Mouse (Mus musculus): ENCODE measurements around the gene Abcg5. TPM values are rescaled to one million over a fixed set of nuclear protein-coding genes. Genes with fewer than 3 reads are reported as not detected.

The Abcg5 gene
- polyA plus RNA-seq, 1 experiment = not detected

DNA sequence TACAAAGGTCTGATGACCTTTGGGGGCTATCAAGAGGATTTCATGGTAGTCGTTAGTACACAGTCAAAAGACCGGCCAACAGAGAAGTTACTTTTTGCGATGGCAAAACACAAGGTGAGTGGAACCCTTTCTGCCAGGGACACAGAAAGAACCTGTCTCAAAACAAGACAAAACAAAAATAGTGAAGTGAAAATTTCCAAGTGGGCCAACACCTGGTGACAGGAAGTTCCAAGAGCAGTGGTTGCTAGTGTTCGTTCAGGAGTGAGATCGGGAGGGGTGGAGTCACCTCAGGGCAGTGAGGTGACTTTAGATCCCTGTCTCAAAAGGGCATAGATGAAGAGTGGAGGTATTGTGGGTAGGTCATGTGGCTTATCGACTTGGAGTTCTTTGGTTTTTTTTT, 64.9 kb downstream of the Abcg5 start:
- no peak for TF ChIP-seq POLR2A (IDR thresholded peaks at IDR 0.05; ENCODE audit: insufficient read depth, low read depth, low read length)
- no peak for TF ChIP-seq CTCF (IDR thresholded peaks at IDR 0.05; ENCODE audit: insufficient read depth, low read depth, low read length)
- H3K27ac ChIP-seq (ENCODE audit: insufficient read depth, low read depth, low read length) = no peak overlapping the region
- no peak overlapping the region for H3K4me3 ChIP-seq (ENCODE audit: insufficient read depth, low read depth, low read length)
- no peaks in the 10 kb centered on the region for H3K4me1 ChIP-seq (ENCODE audit: control insufficient read depth, insufficient read depth, low read length)
- 93% methylated on average over 6 of the region's 6 CpGs for WGBS

DNA sequence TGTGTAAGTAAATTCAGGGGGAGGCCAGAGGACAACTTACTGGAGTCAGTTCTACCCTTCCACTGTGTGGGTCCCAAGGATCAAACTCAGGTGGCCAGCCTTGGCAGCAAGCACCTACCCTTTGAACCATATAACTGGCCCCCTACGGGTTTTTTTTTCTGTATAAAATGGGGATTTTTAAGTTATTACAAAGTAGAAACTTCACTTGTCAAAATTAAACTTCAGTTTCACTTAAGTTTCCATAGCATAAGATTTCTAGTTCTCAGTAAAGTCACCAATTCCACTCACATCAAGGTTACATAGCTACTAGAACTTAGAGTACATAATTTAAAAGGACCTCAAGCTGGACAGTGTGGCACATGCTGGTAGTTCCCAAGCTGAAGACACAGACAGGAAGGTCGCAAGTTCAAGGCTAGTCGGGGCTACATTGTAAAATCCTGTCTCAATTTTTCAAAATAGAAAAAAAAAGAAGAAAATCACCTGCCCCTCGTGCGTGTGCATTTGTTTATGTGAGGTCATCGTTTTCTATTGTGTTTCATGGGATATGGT, 66.2 kb downstream of the Abcg5 start:
- TF ChIP-seq CTCF (IDR thresholded peaks at IDR 0.05; ENCODE audit: insufficient read depth, low read depth, low read length) (no peak), POLR2A (IDR thresholded peaks at IDR 0.05; ENCODE audit: insufficient read depth, low read depth, low read length) (no peak)
- 92% methylated on average over 6 of the region's 6 CpGs for WGBS
- no peak overlapping the region for H3K27ac ChIP-seq (ENCODE audit: insufficient read depth, low read depth, low read length)
- no peak overlapping the region for H3K4me3 ChIP-seq (ENCODE audit: insufficient read depth, low read depth, low read length)
- no peaks in the 10 kb centered on the region for H3K4me1 ChIP-seq (ENCODE audit: control insufficient read depth, insufficient read depth, low read length)

DNA sequence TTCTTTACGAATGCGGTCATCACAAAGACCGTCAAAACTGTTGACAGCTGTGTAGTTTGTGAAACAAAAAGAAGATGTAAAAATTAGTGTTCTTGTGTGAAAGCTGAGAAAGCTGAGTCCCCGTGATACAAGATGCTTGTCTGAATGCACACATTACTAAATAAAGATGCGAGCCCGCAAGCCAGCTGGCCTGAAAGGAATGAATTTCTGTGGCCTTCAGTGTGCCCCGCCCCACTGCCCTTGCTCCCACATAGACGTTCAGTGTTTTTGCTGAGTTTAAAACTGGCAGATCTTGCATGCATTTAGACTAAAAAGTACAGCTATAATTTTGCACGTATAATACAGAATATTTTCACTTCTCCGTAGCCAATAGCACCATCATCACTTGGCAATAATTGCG, 67.0 kb downstream of the Abcg5 start:
- no peaks in the 10 kb centered on the region for H3K4me1 ChIP-seq (ENCODE audit: control insufficient read depth, insufficient read depth, low read length)
- H3K27ac ChIP-seq (ENCODE audit: insufficient read depth, low read depth, low read length) = no peak overlapping the region
- no peak overlapping the region for H3K4me3 ChIP-seq (ENCODE audit: insufficient read depth, low read depth, low read length)
- TF ChIP-seq CTCF (IDR thresholded peaks at IDR 0.05; ENCODE audit: insufficient read depth, low read depth, low read length) (no peak), POLR2A (IDR thresholded peaks at IDR 0.05; ENCODE audit: insufficient read depth, low read depth, low read length) (no peak)
- WGBS = 64% methylated on average over 11 of the region's 11 CpGs

DNA sequence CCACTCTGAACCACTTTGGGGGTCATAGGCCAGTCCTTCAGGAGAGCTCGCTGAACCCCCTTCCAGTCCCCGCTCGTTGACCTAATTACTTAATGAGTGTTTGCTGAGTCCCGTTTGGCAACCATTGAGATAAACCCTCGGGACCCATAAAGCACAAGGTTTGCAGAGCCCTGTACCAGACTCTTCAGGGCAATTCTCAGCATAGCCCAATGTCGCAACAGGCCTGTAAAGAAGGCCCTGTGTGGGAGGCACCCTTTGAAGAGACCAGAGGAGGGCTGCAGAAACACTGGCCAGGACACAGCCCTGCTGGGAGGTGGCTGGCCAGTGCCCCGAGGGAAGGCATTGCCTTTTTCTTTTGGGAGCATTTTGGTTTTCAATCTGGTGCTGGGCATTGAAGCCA, 70.8 kb downstream of the Abcg5 start:
- H3K27ac ChIP-seq (ENCODE audit: insufficient read depth, low read depth, low read length) = no peak overlapping the region
- H3K4me3 ChIP-seq (ENCODE audit: insufficient read depth, low read depth, low read length) = no peak overlapping the region
- WGBS = 69% methylated on average over 7 of the region's 7 CpGs
- TF ChIP-seq POLR2A (IDR thresholded peaks at IDR 0.05; ENCODE audit: insufficient read depth, low read depth, low read length) (no peak), CTCF (IDR thresholded peaks at IDR 0.05; ENCODE audit: insufficient read depth, low read depth, low read length) (no peak)
- no peaks in the 10 kb centered on the region for H3K4me1 ChIP-seq (ENCODE audit: control insufficient read depth, insufficient read depth, low read length)

DNA sequence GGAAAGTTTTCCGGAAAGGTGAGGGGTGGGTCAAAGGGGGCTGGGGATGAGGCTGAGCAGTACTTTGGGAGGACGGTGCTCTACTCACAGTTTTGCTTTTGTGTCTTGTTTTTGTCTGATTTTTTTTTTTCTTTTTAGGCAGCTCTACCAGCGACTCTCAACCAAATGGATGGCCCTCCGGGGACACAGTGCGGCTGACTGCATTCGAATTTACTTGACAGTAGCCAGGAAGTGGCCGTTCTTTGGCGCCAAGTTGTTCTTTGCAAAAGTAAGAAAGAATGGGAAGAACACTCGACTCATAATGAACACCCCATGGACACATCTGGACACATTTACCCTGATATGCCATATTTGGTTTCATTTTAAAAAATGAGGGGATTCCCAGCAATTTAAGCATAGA, 71.3 kb downstream of the Abcg5 start:
- TF ChIP-seq CTCF (IDR thresholded peaks at IDR 0.05; ENCODE audit: insufficient read depth, low read depth, low read length) = no peak
- TF ChIP-seq POLR2A (IDR thresholded peaks at IDR 0.05; ENCODE audit: insufficient read depth, low read depth, low read length) = no peak
- WGBS = 93% methylated on average over 9 of the region's 9 CpGs

DNA sequence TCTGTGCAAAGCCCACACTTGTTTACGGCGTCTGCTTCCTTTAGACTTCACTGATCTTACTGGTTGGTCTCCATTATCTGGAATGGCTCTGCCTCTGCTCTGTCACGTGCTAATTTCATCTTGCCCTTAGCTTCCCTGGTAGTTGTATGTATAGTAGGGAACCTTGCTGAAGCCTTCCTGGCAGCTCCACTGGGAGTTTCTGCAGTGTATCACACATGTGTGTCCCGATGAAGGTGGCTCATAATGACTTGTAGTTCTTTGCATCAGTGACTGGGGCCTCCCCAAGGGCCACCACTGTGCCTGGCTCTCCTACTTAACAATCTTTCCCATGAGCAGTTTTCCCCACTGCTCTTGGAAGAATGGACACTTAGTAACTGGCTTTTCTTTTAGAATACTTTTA, 74.2 kb downstream of the Abcg5 start:
- no peak for TF ChIP-seq POLR2A (IDR thresholded peaks at IDR 0.05; ENCODE audit: insufficient read depth, low read depth, low read length)
- Histone ChIP-seq H3K27ac (ENCODE audit: insufficient read depth, low read depth, low read length) (no peak overlapping the region), H3K4me1 (ENCODE audit: control insufficient read depth, insufficient read depth, low read length) (0 out of 2 replicates have a peak, but pooled peaks cover 2% of the 10 kb centered on the region), H3K4me3 (ENCODE audit: insufficient read depth, low read depth, low read length) (no peak overlapping the region)
- 88% methylated on average over 4 of the region's 4 CpGs for WGBS

More for the DNA sequence above, 71.3 kb downstream of the Abcg5 start:
- Histone ChIP-seq H3K4me3 (ENCODE audit: insufficient read depth, low read depth, low read length) (no peak overlapping the region), H3K4me1 (ENCODE audit: control insufficient read depth, insufficient read depth, low read length) (no peaks in the 10 kb centered on the region), H3K27ac (ENCODE audit: insufficient read depth, low read depth, low read length) (no peak overlapping the region)

Other genes starting within 250 kb of the Abcg5 start
- not detected in 2 replicates for gene Thada, start 216.8 kb downstream of the Abcg5 start, polyA plus RNA-seq (2012; ENCODE audit: insufficient read depth, insufficient read length, low replicate concordance, missing spikeins)
- gene Plekhh2, start 171.1 kb downstream of the Abcg5 start, polyA plus RNA-seq (2012; ENCODE audit: insufficient read depth, insufficient read length, low replicate concordance, missing spikeins) = not detected in 2 replicates
- not detected in 2 replicates for gene Dync2li1, start 56.5 kb downstream of the Abcg5 start, polyA plus RNA-seq (2012; ENCODE audit: insufficient read depth, insufficient read length, low replicate concordance, missing spikeins)
- not detected in 2 replicates for gene Abcg8, start 6.7 kb downstream of the Abcg5 start, polyA plus RNA-seq (2012; ENCODE audit: insufficient read depth, insufficient read length, low replicate concordance, missing spikeins)
- not detected in 2 replicates for gene Lrpprc, start 107.8 kb upstream of the Abcg5 start, polyA plus RNA-seq (2012; ENCODE audit: insufficient read depth, insufficient read length, low replicate concordance, missing spikeins)